Mouse (Mus musculus) MEL (cell line): ENCODE data around the gene Msmp. TPM values are rescaled to one million over a fixed set of nuclear protein-coding genes. Genes with fewer than 3 reads are reported as not detected.
A peak's percentile ranks its signal among the peaks of the same experiment; 100 is the strongest.

Source experiments
- DNase-seq: peaks from one replicate; pipeline ENCODE4 v3.0.0; 2011; ENCODE audit warnings: low read depth, low spot score
- H3K27ac ChIP-seq: 2 replicates; pipeline ENCODE4 v1.5.1; 2012; ENCODE audit warnings: low read depth, mild to moderate bottlenecking, control low read depth, low read length, moderate library complexity; ENCODE audit not compliant: control insufficient read depth
- H3K27me3 ChIP-seq, 2 experiments: fragments of 150-350 bp in 1 of 2; sonication (generic) in 1 of 2; 2 replicates each; pipeline ENCODE4 v1.6.1; 2012; ENCODE audit warnings: low read length in 2 of 2, mild to moderate bottlenecking in 2 of 2, improper control_type of control experiment in 1 of 2, moderate library complexity in 1 of 2; ENCODE audit not compliant: insufficient read depth in 2 of 2, control insufficient read depth in 1 of 2
- H3K36me3 ChIP-seq, 2 experiments: 2 replicates each; pipeline ENCODE4 v1.6.1; 2012 to 2014; ENCODE audit warnings: low read length in 2 of 2, improper control_type of control experiment in 1 of 2, inconsistent platforms in 1 of 2, mild to moderate bottlenecking in 1 of 2; ENCODE audit not compliant: insufficient read depth in 2 of 2, control insufficient read depth in 1 of 2
- H3K4me1 ChIP-seq, 2 experiments: fragments of 150-350 bp in 1 of 2; sonication (generic) in 1 of 2; 2 replicates each; pipeline ENCODE4 v1.6.1; 2012; ENCODE audit warnings: low read length in 2 of 2, improper control_type of control experiment in 1 of 2, mild to moderate bottlenecking in 1 of 2; ENCODE audit not compliant: insufficient read depth in 2 of 2, control insufficient read depth in 1 of 2
- H3K4me3 ChIP-seq, 2 experiments: fragments of 150-350 bp in 1 of 2; sonication (generic) in 1 of 2; 2 replicates each; pipeline ENCODE4 v1.5.1; 2012; ENCODE audit warnings: low read depth in 2 of 2, low read length in 2 of 2, mild to moderate bottlenecking in 2 of 2, moderate library complexity in 2 of 2, control low read depth in 1 of 2, improper control_type of control experiment in 1 of 2; ENCODE audit not compliant: control insufficient read depth in 1 of 2, insufficient read depth in 1 of 2
- H3K79me2 ChIP-seq: 2 replicates; pipeline ENCODE4 v1.6.1; 2012; ENCODE audit warnings: mild to moderate bottlenecking, low read length, moderate library complexity; ENCODE audit not compliant: control insufficient read depth, poor library complexity, insufficient read depth
- H3K9ac ChIP-seq: 2 replicates; pipeline ENCODE4 v1.6.1; 2012; ENCODE audit warnings: low read depth, mild to moderate bottlenecking, control low read depth, low read length, moderate library complexity; ENCODE audit not compliant: control insufficient read depth, poor library complexity, severe bottlenecking
- H3K9me3 ChIP-seq: fragments of 150-350 bp; sonication (generic); replicated peaks from 2 replicates; pipeline ENCODE4 v1.6.1; 2012; ENCODE audit warnings: mild to moderate bottlenecking, low read length, improper control_type of control experiment, moderate library complexity; ENCODE audit not compliant: insufficient read depth
- BHLHE40 ChIP-seq: IDR thresholded peaks from 2 replicates; pipeline ENCODE4 v1.6.1; 2012; ENCODE audit warnings: low read depth, mild to moderate bottlenecking, inconsistent platforms, low read length, improper control_type of control experiment, borderline replicate concordance
- CHD1 ChIP-seq: IDR thresholded peaks from 2 replicates; pipeline ENCODE4 v1.6.1; 2012; ENCODE audit warnings: low read depth, mild to moderate bottlenecking, inconsistent platforms, low read length, improper control_type of control experiment
- CHD2 ChIP-seq: IDR thresholded peaks from 2 replicates; pipeline ENCODE4 v1.6.1; 2011; ENCODE audit warnings: low read length, improper control_type of control experiment
- CTCF ChIP-seq, 3 experiments: IDR thresholded peaks in 2 of 3; conservative IDR thresholded peaks in 1 of 3; 2 replicates each; pipeline ENCODE4 v1.5.1; 2011 to 2012; ENCODE audit warnings: low read length in 3 of 3, low read depth in 2 of 3, mild to moderate bottlenecking in 2 of 3, improper control_type of control experiment in 1 of 3, inconsistent platforms in 1 of 3, mixed read lengths in 1 of 3, moderate library complexity in 1 of 3; ENCODE audit not compliant: control insufficient read depth in 1 of 3, insufficient read depth in 1 of 3, poor library complexity in 1 of 3, severe bottlenecking in 1 of 3
- ELF1 ChIP-seq: IDR thresholded peaks from 2 replicates; pipeline ENCODE4 v1.6.1; 2014; ENCODE audit warnings: low read depth, mild to moderate bottlenecking, inconsistent platforms, low read length, improper control_type of control experiment, moderate library complexity
- EP300 ChIP-seq, 2 experiments: IDR thresholded peaks; 2 replicates each; pipeline ENCODE4 v1.6.1; 2011; ENCODE audit warnings: improper control_type of control experiment in 2 of 2, low read length in 2 of 2, low read depth in 1 of 2, mild to moderate bottlenecking in 1 of 2
- GABPA ChIP-seq: IDR thresholded peaks from 2 replicates; pipeline ENCODE4 v1.6.1; 2012; ENCODE audit warnings: low read depth, mild to moderate bottlenecking, inconsistent platforms, low read length, improper control_type of control experiment, moderate library complexity
- GATA1 ChIP-seq: IDR thresholded peaks from 2 replicates; pipeline ENCODE4 v1.6.1; 2011; ENCODE audit warnings: low read depth, low read length, improper control_type of control experiment
- HCFC1 ChIP-seq: IDR thresholded peaks from 2 replicates; pipeline ENCODE4 v1.6.1; 2012; ENCODE audit warnings: low read depth, mild to moderate bottlenecking, inconsistent platforms, low read length, improper control_type of control experiment, moderate library complexity
- JUND ChIP-seq: IDR thresholded peaks from 2 replicates; pipeline ENCODE4 v1.6.1; 2011; ENCODE audit warnings: low read depth, mild to moderate bottlenecking, improper control_type of control experiment, low read length
- KAT2A ChIP-seq: conservative IDR thresholded peaks from 2 replicates; pipeline ENCODE4 v1.6.1; 2012; ENCODE audit warnings: low read depth, low read length, improper control_type of control experiment, inconsistent platforms
- MAFK ChIP-seq: IDR thresholded peaks from 2 replicates; pipeline ENCODE4 v1.6.1; 2011; ENCODE audit warnings: low read depth, mild to moderate bottlenecking, low read length, improper control_type of control experiment, borderline replicate concordance
- MAX ChIP-seq: IDR thresholded peaks from 2 replicates; pipeline ENCODE4 v1.6.1; 2011; ENCODE audit warnings: low read length, improper control_type of control experiment
- MEF2A ChIP-seq: IDR thresholded peaks from 2 replicates; pipeline ENCODE4 v1.6.1; 2014; ENCODE audit warnings: low read depth, mild to moderate bottlenecking, inconsistent platforms, low read length, improper control_type of control experiment; ENCODE audit not compliant: poor library complexity, insufficient replicate concordance, severe bottlenecking; ENCODE audit errors: extremely low read depth
- MXI1 ChIP-seq: IDR thresholded peaks from 2 replicates; pipeline ENCODE4 v1.6.1; 2011; ENCODE audit warnings: mild to moderate bottlenecking, low read depth, low read length, improper control_type of control experiment
- MYC ChIP-seq: IDR thresholded peaks from 2 replicates; pipeline ENCODE4 v1.6.1; 2011; ENCODE audit warnings: low read depth, mild to moderate bottlenecking, low read length, improper control_type of control experiment, moderate library complexity
- NELFE ChIP-seq: IDR thresholded peaks from 2 replicates; pipeline ENCODE4 v1.6.1; 2011; ENCODE audit warnings: low read depth, low read length, improper control_type of control experiment
- NRF1 ChIP-seq: IDR thresholded peaks from 2 replicates; pipeline ENCODE4 v1.6.1; 2014; ENCODE audit warnings: low read depth, mild to moderate bottlenecking, inconsistent platforms, low read length, improper control_type of control experiment, moderate library complexity; ENCODE audit not compliant: poor library complexity, insufficient read depth, severe bottlenecking
- POLR2AphosphoS2 ChIP-seq: IDR thresholded peaks from 2 replicates; pipeline ENCODE4 v1.6.1; 2011; ENCODE audit warnings: low read length, improper control_type of control experiment
- POLR2AphosphoS5 ChIP-seq: IDR thresholded peaks from 2 replicates; pipeline ENCODE4 v1.6.1; 2012; ENCODE audit warnings: low read depth, borderline replicate concordance, mild to moderate bottlenecking, inconsistent platforms, low read length, moderate library complexity, mixed read lengths
- RCOR1 ChIP-seq: IDR thresholded peaks from 2 replicates; pipeline ENCODE4 v1.6.1; 2012; ENCODE audit warnings: low read depth, mild to moderate bottlenecking, inconsistent platforms, low read length, improper control_type of control experiment
- SIN3A ChIP-seq: IDR thresholded peaks from 2 replicates; pipeline ENCODE4 v1.6.1; 2012; ENCODE audit warnings: low read length, improper control_type of control experiment, inconsistent platforms
- TAL1 ChIP-seq: IDR thresholded peaks from 2 replicates; pipeline ENCODE4 v1.6.1; 2012; ENCODE audit warnings: mild to moderate bottlenecking, inconsistent platforms, low read length, moderate library complexity, mixed read lengths
- TBP ChIP-seq: IDR thresholded peaks from 2 replicates; pipeline ENCODE4 v1.8.0; 2011; ENCODE audit warnings: low read depth, low read length, improper control_type of control experiment
- TCF12 ChIP-seq: IDR thresholded peaks from 2 replicates; pipeline ENCODE4 v1.6.1; 2014; ENCODE audit warnings: low read depth, mild to moderate bottlenecking, inconsistent platforms, low read length, improper control_type of control experiment, moderate library complexity
- UBTF ChIP-seq: IDR thresholded peaks from 2 replicates; pipeline ENCODE4 v1.6.1; 2012; ENCODE audit warnings: low read depth, mild to moderate bottlenecking, inconsistent platforms, low read length, improper control_type of control experiment, moderate library complexity, borderline replicate concordance; ENCODE audit not compliant: insufficient read depth
- USF1 ChIP-seq: IDR thresholded peaks from 2 replicates; pipeline ENCODE4 v1.6.1; 2014; ENCODE audit warnings: low read depth, mild to moderate bottlenecking, inconsistent platforms, low read length, improper control_type of control experiment, moderate library complexity
- ZNF384 ChIP-seq: IDR thresholded peaks from 2 replicates; pipeline ENCODE4 v1.6.1; 2012; ENCODE audit warnings: low read depth, mild to moderate bottlenecking, inconsistent platforms, low read length, improper control_type of control experiment
- polyA plus RNA-seq, 2 experiments: library from polyadenylated mRNA; stranded (reverse) in 1 of 2; unstranded in 1 of 2; fragments of >175 nt in 1 of 2; fragments of >200 nt in 1 of 2; gene quantifications; 2 replicates each; pipeline versions ENCODE4 v1.2.1 to v1.2.4; 2012; ENCODE audit warnings: low replicate concordance in 2 of 2, low read depth in 1 of 2; ENCODE audit not compliant: insufficient read length in 2 of 2, insufficient read depth in 1 of 2, missing spikeins in 1 of 2
- total RNA-seq: library from RNA; depleted of rRNA; stranded (reverse); fragments of 300-350 nt; gene quantifications from 2 replicates; pipeline ENCODE4 v1.2.3, GENCODE M21; 2012

Gene Msmp
- total and polyA plus RNA-seq, 3 experiments, result 0.73 to 2.5 TPM; not detected in 1

DNA sequence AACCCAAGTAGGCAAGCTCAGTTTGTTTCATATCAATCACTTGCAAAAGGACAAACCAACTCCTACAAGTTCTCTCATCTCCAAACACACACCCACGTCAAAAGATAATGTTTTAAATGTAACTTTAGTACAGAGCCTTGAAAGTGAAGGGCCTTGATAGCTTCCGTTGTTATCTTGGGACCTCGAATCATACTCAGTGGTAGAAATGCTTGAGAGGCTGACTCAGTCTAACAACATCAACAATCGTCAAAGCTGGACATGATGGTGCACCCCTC, 20.8 kb downstream of the Msmp start:
- no peak overlapping the region; the same call in 1 of the 2 replicates for H3K9ac ChIP-seq
- TF ChIP-seq RCOR1 (peak; percentile 63), ELF1 (no peak), EP300 (IDR thresholded peaks at IDR 0.05; ENCODE audit: low read depth in 1 of 2, low read length in 2 of 2) (peak; percentile 53 to 72; a peak in 3 of 4 replicates), SIN3A (peak; percentile 62), GATA1 (peak; percentile 75), CHD2 (no peak), GABPA (no peak), CTCF (IDR thresholded peaks at IDR 0.05 in 2 of 3, conservative IDR thresholded peaks at IDR 0.05 in 1 of 3; ENCODE audit: control insufficient read depth in 1 of 3, insufficient read depth in 1 of 3, low read depth in 2 of 3, low read length in 3 of 3, poor library complexity in 1 of 3, severe bottlenecking in 1 of 3) (no peak), TAL1 (no peak), MAFK (no peak)
- H3K27ac ChIP-seq, result peak overlapping the region; percentile 61
- no peaks in the 10 kb centered on the region for H3K27me3 ChIP-seq
- DNase-seq, result no peak
- peaks cover 0 to 28% of the 10 kb centered on the region in 2 experiments; a peak in 2 of 4 replicates for H3K36me3 ChIP-seq
- peak overlapping the region; percentile 82; a peak in 3 of 4 replicates for H3K4me3 ChIP-seq
- peaks cover 35% of the 10 kb centered on the region for H3K79me2 ChIP-seq
- H3K9me3 ChIP-seq, result no peaks in the 10 kb centered on the region
- H3K4me1 ChIP-seq, result peaks cover 19 to 34% of the 10 kb centered on the region in 2 experiments

DNA sequence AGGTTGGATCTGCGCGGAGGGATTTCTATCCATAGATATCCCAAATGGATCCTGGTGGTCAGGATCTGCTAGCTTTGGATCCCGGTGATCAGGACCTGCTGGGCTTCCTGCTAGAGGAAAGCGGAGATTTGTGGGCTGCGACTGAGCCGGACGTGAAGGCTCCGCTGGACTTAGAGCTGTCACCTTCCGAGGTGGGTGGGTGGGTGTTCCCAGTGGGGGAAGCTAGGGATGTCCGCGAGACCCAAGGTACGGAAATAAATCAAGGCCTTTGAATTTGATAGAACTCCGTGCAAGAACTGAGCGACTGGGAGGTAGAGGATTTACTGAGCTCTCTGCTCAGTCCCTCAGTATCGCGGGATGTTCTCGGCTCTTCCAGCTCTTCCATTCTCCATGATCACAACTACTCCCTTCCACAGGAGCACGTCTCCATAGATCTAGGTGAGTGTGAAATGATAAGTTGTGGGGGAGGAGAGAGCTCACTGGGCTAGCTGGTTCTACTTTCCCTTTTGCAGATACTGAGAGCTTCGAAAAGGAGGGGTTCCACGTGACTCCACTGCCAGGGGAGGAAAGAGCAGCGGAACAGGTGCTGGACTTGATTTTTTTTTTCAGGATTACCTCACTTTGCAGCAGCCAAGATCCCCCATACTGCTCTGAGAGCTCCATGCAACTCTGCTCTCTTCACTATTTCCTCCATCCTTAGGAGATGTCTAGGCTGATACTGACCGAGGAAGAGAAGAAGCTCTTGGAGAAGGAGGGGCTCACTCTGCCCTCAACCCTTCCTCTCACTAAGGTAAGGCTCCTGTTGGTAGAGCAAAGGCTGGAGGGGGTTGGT, 21.3 kb downstream of the Msmp start:
- peak overlapping the region; percentile 61 for H3K27ac ChIP-seq
- DNase-seq, result peak; percentile 65
- peak overlapping the region; percentile 82 for H3K4me3 ChIP-seq
- peaks cover 39% of the 10 kb centered on the region for H3K79me2 ChIP-seq
- H3K9ac ChIP-seq, result peak overlapping the region; percentile 67
- H3K9me3 ChIP-seq, result no peaks in the 10 kb centered on the region
- H3K27me3 ChIP-seq, result no peaks in the 10 kb centered on the region
- peaks cover 22 to 38% of the 10 kb centered on the region in 2 experiments for H3K4me1 ChIP-seq
- H3K36me3 ChIP-seq, result peaks cover 0 to 32% of the 10 kb centered on the region in 2 experiments; a peak in 2 of 4 replicates
- TF ChIP-seq JUND, result no peak
- no peak for TF ChIP-seq NRF1
- TF ChIP-seq POLR2AphosphoS5, result no peak
- no peak for TF ChIP-seq GABPA
- TF ChIP-seq CHD2, result no peak
- TF ChIP-seq CHD1, result no peak
- 0 out of 2 replicates have a peak, but pooled peaks have one; percentile 25 for TF ChIP-seq MYC
- TF ChIP-seq MAFK, result no peak
- TF ChIP-seq TCF12, result no peak
- peak; percentile 11 for TF ChIP-seq KAT2A
- peak; percentile 68; the same call in 1 of the 2 replicates for TF ChIP-seq MAX
- no peak for TF ChIP-seq UBTF
- no peak for TF ChIP-seq ZNF384
- TF ChIP-seq CTCF (IDR thresholded peaks at IDR 0.05 in 2 of 3, conservative IDR thresholded peaks at IDR 0.05 in 1 of 3; ENCODE audit: control insufficient read depth in 1 of 3, insufficient read depth in 1 of 3, low read depth in 2 of 3, low read length in 3 of 3, poor library complexity in 1 of 3, severe bottlenecking in 1 of 3), result no peak
- TF ChIP-seq MEF2A, result no peak
- peak; percentile 31; the same call in 1 of the 2 replicates for TF ChIP-seq MXI1
- peak; percentile 20; the same call in 1 of the 2 replicates for TF ChIP-seq NELFE
- TF ChIP-seq POLR2AphosphoS2, result no peak
- TF ChIP-seq USF1, result peak; percentile 65
- TF ChIP-seq SIN3A, result no peak
- TF ChIP-seq TBP, result no peak
- no peak for TF ChIP-seq GATA1
- no peak for TF ChIP-seq BHLHE40
- peak; percentile 18; the same call in 1 of the 2 replicates for TF ChIP-seq HCFC1
- TF ChIP-seq EP300 (IDR thresholded peaks at IDR 0.05; ENCODE audit: low read depth in 1 of 2, low read length in 2 of 2), result no peak
